12 mouse cellular contexts compared by ENCODE assay signal in genomic region chr6:118711677-118712322, GRCm38 (mm10).
DNase-seq lines count a peak whose midpoint lies in the region; ATAC-seq and TF ChIP-seq lines count a peak whose summit lies in the region.
"Had no signal": no experiment of that assay in that cellular context is flagged by ENCODE, and none has a peak within 500 bp of the region (broad histone marks: within the 10 kb centered on the region; RNA-seq: fewer than 3 reads in every experiment).

No protein-coding gene starts in this region.

- H3K36me3 ChIP-seq in midbrain, embryonic 16.5 days (ENCODE audit: control insufficient read depth, insufficient read depth, low read length): peaks cover 6% of the 10 kb centered on the region
- H3K36me3 ChIP-seq in midbrain, embryonic 13.5 days: peaks cover 9% of the 10 kb centered on the region; the same call in 1 of the 2 replicates
- H3K36me3 ChIP-seq: liver, embryonic 15.5 days had no signal

- TF ChIP-seq CTCF in cerebellum, adult 2 months (IDR thresholded peaks at IDR 0.05; ENCODE audit: borderline replicate concordance, insufficient read depth, low read depth, low read length): no peak

- TF ChIP-seq POLR2A in cerebellum, adult 2 months (IDR thresholded peaks at IDR 0.05; ENCODE audit: borderline replicate concordance, insufficient read depth, low read length): no peak

- H3K27ac ChIP-seq in cerebellum, adult 2 months (ENCODE audit: insufficient read depth, low read length): no peak overlapping the region
- no peak overlapping the region for H3K27ac ChIP-seq in midbrain, embryonic 16.5 days (ENCODE audit: low read length)
- no peak overlapping the region for H3K27ac ChIP-seq in midbrain, embryonic 13.5 days
- H3K27ac ChIP-seq: liver, embryonic 15.5 days had no signal

- no peaks in the 10 kb centered on the region for H3K27me3 ChIP-seq in cerebellum, adult 2 months (ENCODE audit: control insufficient read depth, insufficient read depth, low read length)
- no peaks in the 10 kb centered on the region for H3K27me3 ChIP-seq in midbrain, embryonic 16.5 days (ENCODE audit: control insufficient read depth, insufficient read depth, low read depth, low read length)
- no peaks in the 10 kb centered on the region for H3K27me3 ChIP-seq in midbrain, embryonic 13.5 days
- H3K27me3 ChIP-seq: heart, embryonic 12.5 days; liver, embryonic 15.5 days had no signal

- no peaks in the 10 kb centered on the region for H3K9me3 ChIP-seq in midbrain, embryonic 16.5 days (replicated peaks; ENCODE audit: control insufficient read depth, low read length, poor library complexity, severe bottlenecking)
- H3K9me3 ChIP-seq in midbrain, embryonic 13.5 days: no peaks in the 10 kb centered on the region
- H3K9me3 ChIP-seq: heart, embryonic 12.5 days; liver, embryonic 15.5 days had no signal

- H3K9ac ChIP-seq in midbrain, embryonic 16.5 days (ENCODE audit: low read depth, low read length): no peak overlapping the region
- H3K9ac ChIP-seq in midbrain, embryonic 13.5 days (replicated peaks): no peak overlapping the region
- H3K9ac ChIP-seq: heart, embryonic 12.5 days; liver, embryonic 15.5 days had no signal

- ATAC-seq in midbrain, embryonic 16.5 days: peak; percentile 21; the same call in 1 of the 2 replicates
- ATAC-seq in midbrain, embryonic 13.5 days: no peak

- peak; percentile 57 to 72 for DNase-seq in cerebellum, adult 2 months
- DNase-seq in cerebellum, postnatal 14 days: no peak
- peak; percentile 24 to 34 for DNase-seq in layer of hippocampus, postnatal 14 days (ENCODE audit: low spot score in 2 of 2)
- peak; percentile 63 for DNase-seq in right cerebral cortex, postnatal 25 days
- no peak for DNase-seq in gastrocnemius, adult 18-20 months (ENCODE audit: low spot score)
- no peak for DNase-seq in urinary bladder, postnatal 4 days (ENCODE audit: low spot score in 2 of 2)
- DNase-seq: adrenal gland, adult 8-10 months; thymus, postnatal 25 days had no signal

- no peak overlapping the region for H3K4me3 ChIP-seq in cerebellum, adult 2 months (replicated peaks; ENCODE audit: insufficient read depth, low read depth, low read length)
- H3K4me3 ChIP-seq in midbrain, embryonic 16.5 days (ENCODE audit: low read depth, low read length): no peak overlapping the region
- no peak overlapping the region for H3K4me3 ChIP-seq in midbrain, embryonic 13.5 days (replicated peaks)
- H3K4me3 ChIP-seq: heart, embryonic 12.5 days; liver, embryonic 15.5 days had no signal

- H3K4me1 ChIP-seq in cerebellum, adult 2 months (ENCODE audit: control insufficient read depth, insufficient read depth, low read length): peaks cover 40% of the 10 kb centered on the region
- 0 out of 2 replicates have a peak, but pooled peaks cover 7% of the 10 kb centered on the region for H3K4me1 ChIP-seq in midbrain, embryonic 16.5 days (ENCODE audit: control insufficient read depth, insufficient read depth, low read length)
- 0 out of 2 replicates have a peak, but pooled peaks cover 11% of the 10 kb centered on the region for H3K4me1 ChIP-seq in midbrain, embryonic 13.5 days (replicated peaks)
- H3K4me1 ChIP-seq: liver, embryonic 15.5 days had no signal

- 51% methylated on average over 14 of the region's 14 CpGs for WGBS in cerebellum, adult 2 months
- 66% methylated on average over 14 of the region's 14 CpGs for WGBS in midbrain, embryonic 16.5 days
- WGBS in midbrain, embryonic 13.5 days: 77% methylated on average over 14 of the region's 14 CpGs

- no peak overlapping the region for H3K4me2 ChIP-seq in midbrain, embryonic 16.5 days (ENCODE audit: low read length)
- no peak overlapping the region for H3K4me2 ChIP-seq in midbrain, embryonic 13.5 days (replicated peaks)
- H3K4me2 ChIP-seq: heart, embryonic 12.5 days; liver, embryonic 15.5 days had no signal

Comparison
In these comparisons a context has a peak if more than half of its experiments do, and no peak if none do; other contexts are left out.
1. DNase-seq: peak in cerebellum, adult 2 months (2 of 2), layer of hippocampus, postnatal 14 days (2 of 2) and right cerebral cortex, postnatal 25 days (single experiment); none in cerebellum, postnatal 14 days (0 of 2), gastrocnemius, adult 18-20 months (single experiment) and urinary bladder, postnatal 4 days (0 of 2).